Mouse (Mus musculus): Measurements from ENCODE around the gene Mcm3ap. TPM values are rescaled to one million over a fixed set of nuclear protein-coding genes. Genes with fewer than 3 reads are reported as not detected.

The Mcm3ap gene
- total RNA-seq, 2 experiments from 2014 or later: 14.5 to 17.6 TPM

DNA sequence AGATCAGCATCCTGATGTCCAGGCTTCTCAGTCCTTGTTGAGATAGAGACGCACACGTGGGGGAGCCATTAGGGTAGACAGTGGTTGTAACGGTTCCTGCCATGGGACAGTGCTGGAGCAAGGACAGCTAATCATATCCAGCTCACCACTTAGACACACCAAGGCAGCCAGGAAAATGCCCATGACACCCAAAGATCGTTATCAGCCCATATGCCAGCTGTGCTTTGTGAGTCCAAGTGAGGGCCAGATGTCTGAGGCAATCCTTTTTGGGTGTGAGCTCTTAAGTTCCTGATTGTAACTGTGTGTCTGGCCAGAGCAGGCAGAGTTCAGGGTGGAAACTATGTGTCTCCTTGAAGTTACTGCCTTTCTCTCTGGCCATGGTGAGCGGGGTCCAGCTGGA lies 85.3 kb downstream of the Mcm3ap start:
- DNase-seq: no peak
- intact Hi-C loops (cut with DNase I): no loop called here

DNA sequence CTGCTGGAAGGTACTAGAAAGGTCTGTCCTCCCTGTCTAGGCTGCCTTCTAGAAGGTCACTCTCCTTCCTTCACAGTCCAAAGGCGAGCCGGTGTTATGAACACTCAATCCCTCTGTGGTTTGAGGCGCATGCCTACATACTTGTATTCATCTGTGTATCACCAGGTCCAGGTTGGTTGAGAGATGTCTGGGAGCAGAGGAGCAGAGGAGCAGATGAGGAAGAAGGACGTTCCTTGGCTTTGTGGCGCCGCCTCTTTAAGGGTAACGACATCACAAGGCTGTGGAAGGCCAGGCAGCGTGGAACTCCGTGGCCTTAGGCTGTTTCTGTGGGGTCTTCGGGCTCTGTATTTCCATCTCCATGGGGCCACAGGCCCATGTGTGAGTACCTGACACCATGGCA lies 93.2 kb downstream of the Mcm3ap start, which contains the start of gene Spatc1l:
Gene Spatc1l, plus strand, starts transcription at position 301 of the 400 bp plus-strand sequence.
- intact Hi-C loops (cut with DNase I): no loop called here
- no peak for DNase-seq

Other genes starting within 250 kb of the Mcm3ap start
- 1 to 10 TPM; 1.7 to 2.7 TPM for gene Prmt2, start 231.1 kb upstream of the Mcm3ap start, total RNA-seq (2021)
- 1 to 10 TPM; 1.2 to 3.5 TPM for gene S100b, start 215.1 kb upstream of the Mcm3ap start, total RNA-seq (2021)
- 1 to 10 TPM; 3.9 to 5.3 TPM for gene Dip2a, start 123.6 kb upstream of the Mcm3ap start, total RNA-seq (2021)
- gene AC141477.1, start 28.5 kb upstream of the Mcm3ap start, total RNA-seq (2021): not detected
- 10 to 100 TPM; 55.0 to 58.1 TPM for gene Pcnt, start 26.1 kb upstream of the Mcm3ap start, total RNA-seq (2021)
- under 1 TPM in 1 of 2 experiments, not detected in 1; 0.22 TPM for gene 2610028H24Rik, start 19.8 kb upstream of the Mcm3ap start, total RNA-seq (2021)
- gene Ybey, start 187 bp downstream of the Mcm3ap start, total RNA-seq (2021): 1 to 10 TPM; 3.3 to 3.6 TPM
- 1 to 10 TPM; 5.0 to 8.1 TPM for gene Lss, start 62.7 kb downstream of the Mcm3ap start, total RNA-seq (2021)
- gene Spatc1l, start 93.3 kb downstream of the Mcm3ap start, total RNA-seq (2021): not detected
- gene Ftcd, start 106.7 kb downstream of the Mcm3ap start, total RNA-seq (2021): not detected
- gene Col6a2, start 154.7 kb downstream of the Mcm3ap start, total RNA-seq (2021): 10 to 100 TPM; 69.4 to 92.0 TPM

Data from gastrocnemius, postnatal 36 days (tissue).